Mouse (Mus musculus): Measurements from ENCODE around the gene Nxph1.

- TF ChIP-seq CTCF (IDR thresholded peaks at IDR 0.05; ENCODE audit: extremely low read depth, insufficient read length, insufficient replicate concordance, low read depth, low read length): no peak
- no peak for TF ChIP-seq POLR2A (IDR thresholded peaks at IDR 0.05; ENCODE audit: low read depth, low read length)
Measured at GRCm38 (mm10) chr6:9040991-9041390, 92.8 kb downstream of the Nxph1 start.

All from small intestine, adult 2 months (tissue).